Mouse (Mus musculus) retina, postnatal 1 day (tissue): Measurements from ENCODE around the gene Olfr917.

Experiments
- DNase-seq: peaks from one replicate; pipeline ENCODE4 v3.0.0-alpha.2; 2012

Gene Olfr917

DNA sequence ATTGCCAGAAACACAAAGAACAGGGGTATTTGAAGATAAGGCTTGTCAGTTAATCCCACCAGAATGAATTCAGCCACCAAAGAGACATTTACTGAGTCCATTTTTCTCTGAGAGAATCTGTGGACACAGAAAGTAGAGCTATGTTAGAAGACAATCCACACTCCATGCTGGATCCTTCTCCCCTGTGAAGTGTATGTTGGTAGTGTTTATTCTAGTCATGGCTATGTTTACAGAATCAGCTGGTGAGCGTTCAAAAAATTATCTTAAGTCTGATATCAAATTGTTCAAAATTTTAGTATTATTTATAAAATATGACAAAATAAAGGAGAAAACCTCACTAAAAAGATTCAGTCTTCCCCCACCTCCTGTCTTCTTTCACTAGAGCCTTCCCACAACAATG lies at the start of gene Olfr917:
TSS of gene Olfr917 (minus strand) at position 101 of the 400 bp plus-strand sequence.
- no peak for DNase-seq

DNA sequence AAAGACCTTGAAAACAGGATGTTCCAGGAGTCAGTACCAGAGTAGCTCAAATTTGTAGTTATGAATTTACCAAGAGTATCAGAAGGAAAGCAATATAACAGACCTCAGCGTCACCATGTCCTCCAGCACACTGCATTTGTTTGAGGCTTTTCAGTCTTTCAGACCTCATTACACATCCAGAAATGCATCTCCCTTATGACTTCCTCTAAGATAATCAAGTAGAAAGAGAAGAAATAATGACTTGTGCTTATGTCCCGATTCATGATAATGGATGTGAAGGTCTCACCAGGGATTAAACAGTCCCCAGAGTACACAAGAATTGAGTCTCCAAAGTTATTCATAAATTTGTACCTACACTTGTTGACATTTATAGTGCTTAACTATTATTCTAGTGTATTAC lies 8.9 kb upstream of the Olfr917 start, which contains the start of gene Olfr918:
TSS of gene Olfr918 (minus strand) at position 101 of the 400 bp plus-strand sequence.
- no peak for DNase-seq

DNA sequence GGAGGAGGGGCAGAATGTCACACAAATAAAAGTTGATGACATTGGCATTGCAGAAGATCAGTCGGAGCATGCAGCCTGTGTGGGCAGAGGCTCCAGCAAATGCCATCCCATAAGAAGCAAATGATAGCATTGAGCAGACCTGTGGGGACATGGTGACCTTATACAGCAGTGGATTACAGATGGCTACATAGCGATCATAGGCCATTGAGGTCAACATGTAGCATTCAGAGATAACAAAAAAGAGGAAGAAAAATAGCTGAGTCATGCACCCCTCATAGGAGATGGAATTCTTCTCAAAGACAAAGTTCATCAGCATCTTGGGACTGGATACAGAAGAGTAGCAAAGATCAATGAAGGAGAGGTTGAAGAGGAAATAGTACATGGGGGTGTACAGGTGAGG lies 7.2 kb upstream of the Olfr917 start:
- no peak for DNase-seq

DNA sequence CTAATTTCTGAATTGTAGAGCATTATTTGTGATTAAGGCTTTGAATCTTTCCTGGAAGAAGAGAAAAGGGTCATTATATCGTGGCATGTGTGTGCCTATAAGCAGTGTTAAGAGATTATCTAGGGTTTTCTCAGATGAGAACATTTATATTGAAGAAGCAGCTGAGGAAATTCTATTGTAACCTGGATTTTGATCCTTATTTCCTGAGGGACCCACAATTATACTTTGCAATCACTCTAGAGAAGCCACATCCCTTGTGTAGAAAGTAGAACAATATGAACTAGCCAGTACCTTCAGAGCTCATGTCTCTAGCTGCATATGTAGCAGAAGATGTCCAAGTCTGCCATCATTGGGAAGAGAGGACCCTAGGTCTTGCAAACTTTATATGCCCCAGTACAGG lies 5.9 kb downstream of the Olfr917 start, which contains the start of gene Olfr916:
TSS of gene Olfr916 (minus strand) at position 101 of the 400 bp plus-strand sequence.
- DNase-seq: no peak

DNA sequence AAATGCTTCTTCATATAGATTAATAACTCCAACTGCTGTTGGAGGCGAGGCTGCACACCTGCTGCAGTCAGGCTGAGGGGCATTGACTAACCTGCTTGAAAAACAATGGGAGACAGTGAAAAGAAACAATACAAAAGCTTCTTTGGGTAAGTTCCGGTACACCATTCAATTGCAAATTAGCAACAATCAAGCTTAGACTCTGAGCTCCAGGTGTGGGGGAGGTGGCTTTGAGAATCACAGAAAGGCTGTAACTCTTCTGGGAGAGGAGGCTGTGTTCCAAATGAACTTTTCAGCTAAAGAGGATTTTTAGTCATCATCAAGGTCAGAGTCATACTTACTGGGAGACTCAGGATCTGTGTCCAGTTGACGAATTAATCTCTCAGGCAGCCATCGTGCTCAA lies 33.2 kb downstream of the Olfr917 start:
- no peak for DNase-seq
